Mouse (Mus musculus) heart, adult 18-20 months (tissue): ENCODE measurements around the gene Spint5. TPM values are rescaled to one million over a fixed set of nuclear protein-coding genes. Genes with fewer than 3 reads are reported as not detected.
A peak's percentile ranks its signal among the peaks of the same experiment; 100 is the strongest.
"Not testable (repeated sequence)": the region's sequence is repeated elsewhere in the genome, so short reads cannot be mapped to it uniquely, and the experiment has no call there.

Experiments
- DNase-seq, 2 experiments: peaks; one replicate each; pipeline ENCODE4 v3.0.0; 2021 to 2022; ENCODE audit warnings: mixed read lengths in 1 of 2
- long read RNA-seq, 2 experiments: library from polyadenylated mRNA; stranded (forward); transcript quantifications; one replicate each; pipeline ENCODE4 v2.0.0; 2021
- total RNA-seq, 2 experiments: library from RNA; stranded (reverse); gene quantifications; 2 replicates each; pipeline ENCODE4 v1.2.3; 2021

The Spint5 gene
- total RNA-seq, result not detected
- long read RNA-seq, experiment 1, result 0 reads
- long read RNA-seq, experiment 2, result 0 reads

DNA sequence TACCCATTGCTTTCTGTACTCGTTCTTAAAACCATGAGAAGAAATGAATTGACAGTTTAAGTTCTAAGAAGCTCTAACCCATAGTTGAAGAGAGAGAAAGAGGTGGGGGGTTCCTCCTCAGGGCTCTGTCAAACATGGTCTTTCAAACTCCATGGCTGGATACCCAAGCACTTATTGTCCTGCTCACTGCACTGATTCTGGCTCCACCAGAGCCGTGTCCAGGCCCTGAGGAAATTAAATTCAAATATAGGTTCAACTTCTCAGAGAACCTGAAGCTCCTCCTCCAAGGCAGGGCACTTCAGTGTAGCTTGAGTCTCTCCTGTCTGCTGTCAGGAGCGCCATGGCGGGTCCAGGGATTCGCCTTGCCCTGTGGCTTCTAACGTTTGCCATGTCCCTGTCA lies at the start of gene Spint5:
TSS of gene Spint5 (plus strand) at position 301 of the 400 bp plus-strand sequence.
- DNase-seq, result no peak

DNA sequence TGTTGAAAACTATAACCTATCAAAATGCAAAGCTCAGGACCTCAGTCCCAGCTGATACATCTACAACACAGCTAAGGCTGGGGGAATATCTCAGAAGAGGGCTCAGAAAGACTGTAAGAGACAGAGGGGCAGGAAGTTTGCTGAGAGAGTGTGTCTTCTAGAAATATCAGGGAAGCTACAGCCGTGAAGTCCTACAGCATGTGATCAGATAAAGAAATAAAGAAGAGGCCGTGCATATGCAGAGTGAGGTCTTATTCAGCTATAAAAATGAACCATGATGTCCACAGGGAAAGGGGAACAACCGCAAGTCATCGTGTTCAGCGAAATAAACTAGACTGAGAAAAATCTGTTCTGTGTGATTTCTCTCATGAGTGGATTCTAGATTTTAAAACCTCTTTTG lies 44.8 kb upstream of the Spint5 start:
- DNase-seq, result no peak

GRCm38 (mm10) chr2:164670938-164671337 lies 44.2 kb upstream of the Spint5 start:
- DNase-seq, result no peak

- no peak for DNase-seq
Measured at GRCm38 (mm10) chr2:164673987-164674386, 41.1 kb upstream of the Spint5 start, which contains the start of gene Wfdc11. Wfdc11 (minus strand) TSS chr2:164674087.

DNA sequence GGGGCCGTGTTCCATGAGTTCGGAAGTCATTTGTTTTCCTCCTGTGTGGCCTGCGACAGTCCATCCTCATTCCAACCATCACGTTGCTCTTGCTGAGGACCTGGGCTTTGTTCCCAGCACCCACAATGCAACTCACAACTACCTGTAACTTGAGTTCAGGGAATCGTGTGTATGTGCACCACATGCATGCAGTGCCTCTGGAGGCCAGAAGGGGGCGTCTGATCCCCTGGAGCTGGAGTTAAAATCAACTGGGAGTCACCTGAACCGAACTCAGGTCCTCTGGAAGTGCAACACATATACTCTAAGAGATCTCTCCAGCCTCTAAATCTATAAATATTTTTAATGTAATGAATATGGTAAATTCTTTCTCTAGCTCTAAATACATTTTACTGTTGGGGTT lies 39.0 kb upstream of the Spint5 start:
- no peak for DNase-seq

- peak in 1 of 2 experiments; percentile 2 for DNase-seq
Measured at GRCm38 (mm10) chr2:164676916-164677685, 38.0 kb upstream of the Spint5 start.

DNA sequence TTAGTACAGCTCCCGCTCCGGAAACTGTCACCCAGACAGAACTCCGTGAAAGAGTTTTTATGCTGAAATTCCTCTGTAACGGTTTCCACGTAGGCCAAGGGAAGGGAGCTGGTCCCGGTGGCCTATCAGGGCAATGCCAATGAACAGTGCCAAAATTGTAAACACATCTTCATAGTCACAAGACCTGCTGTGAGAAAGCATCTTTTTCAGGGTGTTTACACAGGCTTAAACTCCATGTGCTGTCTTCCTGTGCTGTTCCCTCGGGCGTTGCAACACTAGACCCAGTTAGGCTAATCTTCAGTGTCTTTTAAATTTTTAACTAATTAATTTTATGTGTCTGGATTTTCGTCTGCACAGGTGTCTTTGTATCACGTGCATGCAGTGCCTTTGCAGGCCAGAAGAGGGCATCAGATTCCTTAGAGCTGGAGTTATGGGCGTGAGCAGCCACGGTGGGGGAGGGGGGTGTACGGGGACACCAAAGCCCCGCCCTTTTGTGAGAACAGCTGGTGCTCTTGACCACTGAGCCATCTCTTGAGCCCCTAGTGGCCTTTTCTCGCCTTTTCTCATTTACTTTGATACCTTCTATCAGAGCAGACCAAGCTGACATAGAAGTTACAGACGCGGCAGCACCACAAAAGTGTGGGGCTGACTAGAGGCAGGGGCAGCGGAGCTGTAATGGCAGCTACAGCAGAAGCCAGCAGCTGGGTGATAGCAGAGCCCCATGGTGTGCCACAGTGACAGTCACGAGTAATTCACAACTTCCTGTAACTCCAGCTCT lies 36.1 kb upstream of the Spint5 start:
- peak; percentile 56 to 74 for DNase-seq

- DNase-seq, result no peak
Measured at GRCm38 (mm10) chr2:164679906-164680305, 35.2 kb upstream of the Spint5 start.

DNA sequence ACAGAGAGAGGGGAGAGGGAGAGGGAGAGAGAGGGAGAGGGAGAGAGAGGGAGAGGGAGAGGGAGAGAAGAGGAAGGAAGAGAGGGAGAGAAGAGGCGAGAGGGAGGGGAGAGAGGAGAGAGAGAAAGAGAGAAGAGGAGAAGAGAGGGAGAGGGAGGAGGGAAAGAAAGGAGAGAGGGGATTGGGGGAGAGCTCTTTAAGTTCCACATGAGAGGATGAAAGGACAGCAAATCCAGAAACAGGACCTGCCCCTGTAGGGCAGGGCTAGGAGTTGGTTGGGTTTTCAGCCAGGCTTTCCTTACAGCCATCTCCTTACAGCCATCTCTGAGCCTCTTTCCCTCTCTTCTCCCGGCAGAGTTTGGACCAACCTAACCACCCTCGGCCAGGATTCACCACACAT lies 30.3 kb upstream of the Spint5 start, which contains the start of gene Wfdc13:
TSS of gene Wfdc13 (plus strand) at position 301 of the 400 bp plus-strand sequence.
- DNase-seq, result no peak

DNA sequence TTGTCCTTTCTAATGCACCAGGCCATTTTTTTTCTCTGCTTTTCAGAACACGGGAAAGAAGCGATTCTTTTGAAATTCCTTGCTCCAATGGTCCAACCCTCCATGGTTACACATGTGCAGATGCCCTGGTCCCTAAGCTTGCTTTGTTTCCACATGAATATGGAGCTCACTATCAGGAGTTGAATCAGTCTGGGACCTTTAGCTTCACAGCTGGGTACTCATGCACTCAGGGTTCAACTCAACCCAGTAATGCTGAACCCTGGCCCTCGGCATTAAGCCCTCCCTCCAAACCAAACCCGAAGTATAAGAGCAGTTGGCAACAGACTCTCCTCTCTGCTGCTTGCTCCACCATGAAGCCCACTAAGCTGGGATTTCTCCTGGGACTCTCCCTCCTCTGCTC lies 16.9 kb upstream of the Spint5 start, which contains the start of gene Spint4:
TSS of gene Spint4 (plus strand) at position 301 of the 400 bp plus-strand sequence.
- no peak for DNase-seq

DNA sequence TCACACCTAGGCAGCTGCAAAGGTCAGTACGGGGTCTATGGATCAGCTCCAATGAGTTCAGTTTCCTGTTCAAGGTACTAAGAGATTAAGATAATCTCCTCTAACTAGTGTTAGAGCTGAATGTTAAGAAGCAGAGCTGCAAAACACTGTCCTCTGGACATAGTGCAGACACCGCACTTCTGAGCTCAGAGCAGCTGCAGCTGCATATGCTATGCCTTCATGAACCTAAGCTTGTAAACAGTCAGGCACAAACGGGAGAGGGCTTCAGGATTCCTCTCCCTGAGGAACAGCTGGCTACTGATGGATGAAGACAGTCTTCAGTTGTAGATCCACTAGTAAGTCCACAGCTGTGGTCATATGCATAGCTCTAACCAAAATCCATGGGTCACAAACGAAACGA lies 14.1 kb upstream of the Spint5 start:
- no peak for DNase-seq

- DNase-seq, result no peak
Measured at GRCm38 (mm10) chr2:164701761-164702160, 13.3 kb upstream of the Spint5 start.

GRCm38 (mm10) chr2:164704235-164704634 lies 10.9 kb upstream of the Spint5 start:
- no peak for DNase-seq

- DNase-seq, result no peak
Measured at GRCm38 (mm10) chr2:164705328-164705727, 9.8 kb upstream of the Spint5 start.

GRCm38 (mm10) chr2:164705991-164706390 lies 9.1 kb upstream of the Spint5 start:
- no peak for DNase-seq

DNA sequence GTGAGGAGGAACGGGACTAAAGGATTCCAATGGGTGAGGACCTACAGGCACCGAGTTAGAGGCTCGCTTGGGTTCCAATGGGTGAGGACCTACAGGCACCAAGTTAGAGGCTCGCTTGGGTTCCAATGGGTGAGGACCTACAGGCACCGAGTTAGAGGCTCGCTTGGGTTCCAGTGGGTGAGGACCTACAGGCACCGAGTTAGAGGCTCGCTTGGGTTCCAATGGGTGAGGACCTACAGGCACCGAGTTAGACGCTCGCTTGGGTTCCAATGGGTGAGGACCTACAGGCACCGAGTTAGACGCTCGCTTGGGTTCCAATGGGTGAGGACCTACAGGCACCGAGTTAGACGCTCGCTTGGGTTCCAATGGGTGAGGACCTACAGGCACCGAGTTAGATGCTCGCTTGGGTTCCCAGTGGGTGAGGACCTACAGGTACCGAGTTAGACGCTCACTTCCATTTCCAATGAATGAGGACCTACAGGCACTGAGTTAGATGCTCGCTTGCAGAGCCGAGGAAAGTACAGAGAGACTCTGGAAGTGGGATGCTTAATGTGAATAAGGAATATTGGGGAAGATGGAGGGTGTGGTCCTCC lies 1.2 kb downstream of the Spint5 start:
- not testable (repeated sequence) for DNase-seq

GRCm38 (mm10) chr2:164723276-164723675 lies 8.2 kb downstream of the Spint5 start:
- DNase-seq, result no peak

GRCm38 (mm10) chr2:164725895-164726619 lies 11.0 kb downstream of the Spint5 start:
- peak; percentile 38 to 77 for DNase-seq

- no peak for DNase-seq
Measured at GRCm38 (mm10) chr2:164731719-164732118, 16.6 kb downstream of the Spint5 start.

GRCm38 (mm10) chr2:164733259-164733658 lies 18.2 kb downstream of the Spint5 start:
- no peak for DNase-seq

- DNase-seq, result no peak
Measured at GRCm38 (mm10) chr2:164734839-164735238, 19.7 kb downstream of the Spint5 start.

GRCm38 (mm10) chr2:164735446-164735845 lies 20.3 kb downstream of the Spint5 start:
- DNase-seq, result no peak
